Mouse (Mus musculus) adrenal gland, postnatal 36 days (tissue): ENCODE data around the gene Dmc1. TPM values are rescaled to one million over a fixed set of nuclear protein-coding genes. Genes with fewer than 3 reads are reported as not detected.
A peak's percentile ranks its signal among the peaks of the same experiment; 100 is the strongest.

Source experiments
- DNase-seq, 2 experiments: peaks; one replicate each; pipeline ENCODE4 v3.0.0; 2021; ENCODE audit warnings: mixed read lengths in 1 of 2
- long read RNA-seq, 2 experiments: library from polyadenylated mRNA; stranded (forward); transcript quantifications; one replicate each; pipeline ENCODE4 v2.0.0; 2021; ENCODE audit warnings: borderline sequencing depth in 2 of 2
- total RNA-seq, 2 experiments: library from RNA; stranded (reverse); gene quantifications; 2 replicates each; pipeline ENCODE4 v1.2.3; 2021

Dmc1 gene
- total RNA-seq = 1 to 10 TPM in 1 of 2 experiments, under 1 TPM in 1; 0.83 to 1.6 TPM
- long read RNA-seq, experiment 1 = 0 reads
- long read RNA-seq, experiment 2 = 0 reads

- DNase-seq = peak; percentile 56 to 72
Measured at GRCm38 (mm10) chr15:79604990-79605665, at the start of gene Dmc1. Gene Dmc1, minus strand, starts transcription at chr15:79605109.

- DNase-seq = no peak
Measured at GRCm38 (mm10) chr15:79651481-79651880, 46.6 kb upstream of the Dmc1 start.

DNA sequence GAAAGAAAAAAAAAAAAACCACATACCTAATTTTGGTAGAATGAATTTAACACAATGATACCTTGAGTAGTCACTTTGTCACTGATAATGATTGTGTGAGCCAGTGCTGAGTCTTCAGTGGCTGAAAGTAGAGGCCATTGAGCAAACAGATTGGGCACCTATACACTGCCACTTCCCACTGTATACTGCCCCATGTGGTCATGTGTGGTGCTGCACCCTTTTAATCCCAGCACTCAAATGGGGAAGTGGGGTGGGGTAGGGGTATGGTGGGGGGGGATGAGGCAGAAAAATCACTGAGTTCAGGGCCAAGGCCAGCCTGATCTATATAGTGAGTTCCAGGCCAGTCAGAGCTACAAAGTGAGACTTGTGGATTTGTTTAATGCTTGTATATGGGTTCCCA, 45.7 kb upstream of the Dmc1 start:
- DNase-seq = peak; percentile 20 to 55

DNA sequence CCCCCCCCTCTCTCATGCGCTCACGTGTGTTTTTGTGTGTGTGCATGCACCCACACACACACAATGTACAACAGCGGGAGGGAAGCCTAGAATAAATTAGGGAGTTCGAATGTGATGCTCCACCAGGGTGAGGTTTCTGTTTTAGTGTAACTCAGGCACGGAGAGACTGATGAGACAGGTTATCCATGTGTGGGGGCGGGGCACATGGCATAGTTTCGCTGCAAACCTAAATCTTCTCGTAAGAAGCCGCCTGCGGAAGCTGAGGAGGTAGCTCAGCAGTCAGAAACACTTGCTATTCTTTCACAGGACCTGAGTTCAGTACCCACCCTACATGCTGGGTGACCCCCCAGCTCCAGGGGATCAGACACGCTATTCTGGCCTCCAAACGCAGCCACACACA, 43.2 kb upstream of the Dmc1 start:
- no peak for DNase-seq

DNA sequence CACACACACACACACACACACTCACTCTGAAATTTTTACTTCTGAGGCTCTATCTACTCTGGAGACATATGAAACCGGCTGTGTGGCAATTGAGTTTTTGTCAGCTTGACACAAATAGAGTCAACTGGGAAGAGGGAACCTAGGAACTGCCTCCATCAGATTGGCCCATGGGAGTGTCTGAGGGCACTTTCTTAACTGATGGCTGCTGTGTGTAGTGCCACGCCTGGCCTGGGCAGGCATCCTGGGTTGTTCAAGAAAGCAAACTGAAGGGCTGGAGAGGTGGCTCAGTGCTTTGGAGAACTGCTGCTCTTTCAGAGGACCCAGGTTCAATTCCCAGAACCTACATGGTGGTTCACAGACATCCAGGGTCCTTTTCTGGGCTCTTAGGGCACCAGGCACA, 40.6 kb upstream of the Dmc1 start:
- DNase-seq = no peak

DNA sequence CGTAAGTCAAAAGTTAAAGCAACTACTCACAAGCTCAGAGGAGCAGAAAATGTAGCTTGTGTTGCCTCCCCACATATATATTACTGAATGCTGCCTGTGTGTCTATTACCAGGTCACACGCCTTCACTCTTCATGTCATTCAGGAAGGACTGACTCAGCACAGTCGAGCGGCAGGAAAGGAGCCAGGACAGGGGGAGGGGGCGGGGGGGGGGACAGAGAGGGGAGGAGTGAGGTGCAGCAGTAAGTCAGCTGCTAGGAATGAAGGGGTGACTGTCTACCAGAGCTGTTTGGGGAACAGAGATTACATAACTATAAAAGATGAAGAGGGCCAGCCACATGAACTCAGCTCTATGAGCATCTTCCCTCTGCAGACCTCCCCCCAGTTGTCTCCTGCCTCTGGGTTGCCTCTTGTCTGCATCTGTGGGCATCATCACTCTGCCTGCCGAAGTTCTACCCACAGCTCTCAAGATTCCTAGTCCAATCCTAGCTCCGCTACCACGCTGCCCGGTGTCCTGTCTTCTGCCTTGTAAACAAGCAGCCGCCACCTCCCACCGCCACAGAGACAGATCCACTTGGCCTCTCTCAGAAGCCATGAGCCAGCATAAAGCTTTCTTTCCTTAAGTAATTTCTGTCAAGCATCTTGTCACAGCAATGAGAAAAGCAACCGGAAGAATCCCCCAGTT, 36.4 kb upstream of the Dmc1 start:
- no peak for DNase-seq

DNA sequence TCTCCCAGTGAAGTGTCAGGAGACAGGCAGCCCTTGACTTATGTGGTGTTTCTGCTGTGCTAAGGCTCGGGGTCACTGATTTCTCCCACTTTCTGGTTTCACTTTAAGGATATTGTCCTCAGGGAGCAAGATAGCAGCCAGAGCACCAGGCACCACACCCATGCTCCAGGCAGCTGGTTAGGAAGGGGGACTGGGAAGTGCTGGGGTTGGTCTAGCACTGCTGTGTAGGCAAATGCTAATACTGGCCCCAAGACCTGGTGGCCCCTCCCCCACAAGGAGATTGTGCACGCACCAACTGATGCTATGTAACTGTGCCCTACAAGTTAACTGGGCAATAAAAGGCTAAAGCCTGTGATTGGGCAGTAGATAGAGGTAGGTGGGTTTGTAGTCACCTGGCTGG, 25.6 kb upstream of the Dmc1 start:
- DNase-seq = no peak

GRCm38 (mm10) chr15:79619770-79620414, 15.0 kb upstream of the Dmc1 start:
- DNase-seq = no peak

GRCm38 (mm10) chr15:79618456-79618855, 13.5 kb upstream of the Dmc1 start:
- DNase-seq = no peak

GRCm38 (mm10) chr15:79617135-79617534, 12.2 kb upstream of the Dmc1 start:
- no peak for DNase-seq

DNA sequence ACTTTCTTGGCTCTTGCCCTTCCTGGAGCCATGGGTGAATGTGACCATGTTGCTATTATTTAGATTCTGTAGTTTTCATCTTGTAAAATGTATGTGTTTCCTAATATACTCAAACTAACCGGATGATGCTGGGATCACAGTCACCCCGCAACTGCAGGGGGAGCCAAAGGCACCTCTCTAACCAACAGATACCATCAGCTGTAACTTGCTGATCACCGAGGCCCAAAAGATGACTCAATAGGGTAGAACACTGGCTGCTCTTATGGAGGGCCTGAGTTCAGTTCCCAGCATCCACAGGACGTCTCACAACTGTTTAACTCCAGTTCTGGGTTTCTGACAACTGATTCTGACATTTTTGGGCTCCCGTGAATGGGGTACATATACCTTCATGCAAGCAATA, 11.8 kb upstream of the Dmc1 start:
- DNase-seq = no peak

DNA sequence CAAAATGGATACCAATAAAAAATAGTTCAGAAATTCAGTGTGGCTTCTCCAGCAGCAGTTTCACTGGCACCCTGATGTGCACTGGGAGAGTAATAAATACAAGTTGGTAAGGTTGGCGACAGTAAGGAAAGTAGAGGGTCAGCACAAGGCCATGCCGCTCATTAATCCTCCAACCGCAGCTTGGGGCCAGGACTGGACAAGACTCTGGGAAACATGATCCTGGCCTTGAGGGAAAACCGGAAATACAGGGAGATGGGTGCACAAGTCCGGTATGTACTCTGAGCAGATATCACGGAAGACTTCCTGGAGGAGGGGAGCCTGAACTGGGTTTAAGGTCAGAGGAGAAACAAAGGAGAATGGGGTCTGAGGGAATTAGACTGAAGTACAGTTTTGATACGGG, 10.6 kb upstream of the Dmc1 start:
- DNase-seq = peak in 1 of 2 experiments; percentile 22

GRCm38 (mm10) chr15:79609226-79609625, 4.3 kb upstream of the Dmc1 start:
- DNase-seq = no peak

DNA sequence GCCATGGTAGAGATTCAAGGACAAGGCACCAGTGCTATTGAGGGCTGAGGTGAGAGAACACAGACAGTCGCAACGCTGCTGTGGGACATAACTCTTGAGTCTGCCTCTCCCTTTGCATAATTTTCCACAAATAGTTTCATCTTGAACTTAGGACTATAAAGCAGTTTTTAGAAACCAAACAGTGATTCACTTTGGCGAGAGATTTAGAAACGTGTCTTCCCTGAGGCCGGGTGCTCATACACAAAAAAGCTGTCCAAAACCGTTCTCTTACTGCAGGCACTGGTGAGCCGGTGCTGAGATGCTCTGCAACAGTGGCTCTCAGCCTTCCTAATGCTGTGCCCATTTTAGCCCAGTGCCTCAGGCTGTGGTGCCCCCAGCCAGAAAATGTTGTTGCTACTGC, 3.3 kb upstream of the Dmc1 start:
- no peak for DNase-seq

DNA sequence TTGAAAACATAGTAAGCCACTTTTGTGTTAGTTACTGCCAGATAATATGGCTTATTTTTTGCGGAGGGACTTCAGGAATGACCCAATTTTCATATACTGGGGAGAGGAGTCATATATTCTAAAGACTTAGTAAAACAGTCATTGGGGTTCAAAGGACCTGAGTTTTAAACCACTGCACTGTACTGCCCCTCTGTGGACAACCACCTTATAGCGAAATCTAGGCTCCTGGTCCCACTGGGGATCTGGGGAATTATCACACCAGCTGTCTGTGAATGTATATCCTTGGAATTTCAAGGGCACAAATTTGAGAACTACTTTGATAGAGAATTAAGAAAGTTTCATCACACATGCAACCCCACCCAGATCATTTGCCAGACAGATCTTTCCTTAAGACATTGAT, 2.8 kb upstream of the Dmc1 start:
- DNase-seq = peak; percentile 33 to 43

- no peak for DNase-seq
Measured at GRCm38 (mm10) chr15:79606161-79606560, 1.3 kb upstream of the Dmc1 start.

DNA sequence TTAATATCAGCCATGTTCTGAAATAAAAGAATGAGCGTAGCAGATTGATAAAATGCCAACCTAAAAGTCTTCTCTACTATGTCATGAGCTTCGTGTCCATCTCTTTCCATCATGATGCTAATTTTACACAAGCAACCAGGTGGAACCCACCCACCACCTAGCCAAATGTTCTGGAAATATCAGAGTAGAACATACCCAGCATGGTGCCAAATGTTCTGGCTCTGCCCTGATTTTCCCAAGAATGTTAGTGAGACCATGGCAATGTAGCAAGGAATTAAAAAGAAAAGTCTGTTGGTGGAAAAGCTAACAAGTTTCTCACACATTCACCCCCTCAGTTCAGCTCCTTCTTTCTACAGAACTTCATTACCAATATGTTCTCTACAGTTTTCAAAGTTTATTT, 4.7 kb downstream of the Dmc1 start:
- no peak for DNase-seq

- no peak for DNase-seq
Measured at GRCm38 (mm10) chr15:79598715-79599114, 6.2 kb downstream of the Dmc1 start.

- no peak for DNase-seq
Measured at GRCm38 (mm10) chr15:79581581-79581980, 23.3 kb downstream of the Dmc1 start.

GRCm38 (mm10) chr15:79577671-79578426, 27.1 kb downstream of the Dmc1 start:
- no peak for DNase-seq

- no peak for DNase-seq
Measured at GRCm38 (mm10) chr15:79576947-79577346, 28.0 kb downstream of the Dmc1 start.

DNA sequence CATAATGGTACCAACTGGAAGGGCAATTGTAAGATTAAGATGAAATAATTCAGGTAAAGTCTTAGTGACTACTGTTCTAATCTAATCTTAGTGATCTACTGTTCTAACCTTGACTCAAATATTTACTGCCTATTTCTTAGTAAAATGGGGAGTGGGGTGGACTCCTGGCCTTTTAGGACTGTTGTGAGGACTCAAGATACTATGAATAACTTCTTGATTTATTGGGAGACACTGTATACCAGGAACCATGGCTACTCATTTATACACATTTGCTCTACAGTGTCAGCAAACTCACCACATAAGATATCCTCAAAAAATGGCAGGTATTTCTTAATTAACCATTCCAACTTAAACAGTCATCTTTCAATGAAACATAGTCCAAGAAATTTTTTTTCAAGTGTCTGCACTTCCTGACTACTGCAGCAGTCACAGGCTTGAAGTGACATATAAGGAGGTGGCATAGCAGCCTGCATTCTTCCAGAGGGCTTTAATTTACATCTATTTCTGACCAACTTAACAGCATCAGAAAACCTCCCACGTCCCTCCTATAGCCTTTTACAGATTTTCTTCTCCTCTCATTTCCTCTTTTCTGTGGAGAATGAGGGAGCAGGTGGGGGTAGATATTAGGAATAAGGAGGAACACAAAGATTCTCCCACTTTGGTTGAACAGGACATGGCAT, 29.2 kb downstream of the Dmc1 start:
- no peak for DNase-seq
